Mouse (Mus musculus) gastrocnemius, adult 8-10 months (tissue): ENCODE measurements around the gene Usp34. TPM values are rescaled to one million over a fixed set of nuclear protein-coding genes. Genes with fewer than 3 reads are reported as not detected.
"Not testable (repeated sequence)": the region's sequence is repeated elsewhere in the genome, so short reads cannot be mapped to it uniquely, and the experiment has no call there.

Experiments
- DNase-seq, 2 experiments: peaks; one replicate each; pipeline ENCODE4 v3.0.0; 2022; ENCODE audit warnings: low spot score in 2 of 2
- total RNA-seq, 4 experiments: library from RNA; stranded (reverse); gene quantifications; 2 replicates each; pipeline ENCODE4 v1.2.4; 2022

Gene Usp34
- total RNA-seq, 4 experiments from 2014 or later, result 37.3 to 53.5 (median 43.3) TPM

DNA sequence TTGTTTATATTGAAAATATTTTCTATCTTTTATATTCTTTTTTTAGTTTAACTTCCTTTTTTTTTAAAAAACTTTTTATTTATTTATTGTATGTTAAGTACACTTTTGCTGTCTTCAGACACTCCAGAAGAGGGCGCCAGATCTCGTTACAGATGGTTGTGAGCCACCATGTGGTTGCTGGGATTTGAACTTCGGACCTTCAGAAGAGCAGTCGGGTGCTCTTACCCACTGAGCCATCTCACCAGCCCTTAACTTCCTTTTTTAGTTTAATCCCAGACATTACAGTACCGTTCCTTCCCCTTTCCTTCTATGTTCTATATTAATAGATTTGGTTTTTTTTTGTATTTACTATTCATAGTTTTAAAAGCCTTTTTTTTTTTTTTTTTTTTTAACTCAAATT is 50.5 kb downstream of the Usp34 start:
- DNase-seq, result not testable (repeated sequence)

DNA sequence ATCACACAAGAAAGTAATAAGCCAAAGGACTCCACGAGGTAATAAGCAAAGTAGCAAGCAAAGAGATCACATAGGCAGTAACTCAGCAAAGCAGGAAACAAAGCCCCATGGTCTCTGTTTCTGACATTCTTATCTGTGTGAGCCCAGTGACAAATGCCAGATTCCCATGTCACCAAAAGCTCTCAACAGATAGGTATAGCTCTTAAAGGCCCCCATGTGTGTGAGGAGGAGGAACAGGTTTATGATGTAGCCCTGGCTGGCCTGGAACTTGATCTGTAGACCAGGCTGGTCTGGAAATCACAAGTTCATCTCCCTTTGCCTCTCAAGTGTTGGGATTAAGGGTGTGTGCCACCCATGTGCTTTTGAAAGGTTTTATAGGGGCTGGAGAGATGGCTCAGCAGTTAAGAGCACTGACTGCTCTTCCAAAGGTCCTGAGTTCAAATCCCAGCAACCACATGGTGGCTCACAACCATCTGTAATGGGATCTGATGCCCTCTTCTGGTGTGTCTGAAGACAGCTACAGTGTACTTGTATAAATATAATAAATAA is 53.1 kb downstream of the Usp34 start:
- DNase-seq, result not testable (repeated sequence)

DNA sequence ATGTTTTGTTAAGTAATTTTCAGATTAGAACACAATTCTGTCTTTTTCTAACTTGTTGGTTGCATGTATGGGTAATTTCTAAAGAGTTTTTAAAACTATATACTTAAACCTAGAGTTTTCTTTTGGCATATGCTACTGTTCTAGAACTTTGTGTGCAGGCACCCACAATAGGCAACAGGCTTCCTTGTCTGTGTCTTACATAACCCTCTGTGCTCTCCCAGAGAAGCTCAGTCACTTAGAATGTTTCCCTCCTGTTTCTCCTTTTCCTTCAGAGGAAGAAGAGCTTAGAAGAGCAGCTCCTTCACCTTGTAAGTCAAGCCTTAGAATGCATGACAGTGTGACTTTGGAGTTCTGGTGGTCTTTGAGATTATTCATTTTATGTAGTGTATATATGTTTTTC is 55.6 kb downstream of the Usp34 start:
- no peak for DNase-seq

DNA sequence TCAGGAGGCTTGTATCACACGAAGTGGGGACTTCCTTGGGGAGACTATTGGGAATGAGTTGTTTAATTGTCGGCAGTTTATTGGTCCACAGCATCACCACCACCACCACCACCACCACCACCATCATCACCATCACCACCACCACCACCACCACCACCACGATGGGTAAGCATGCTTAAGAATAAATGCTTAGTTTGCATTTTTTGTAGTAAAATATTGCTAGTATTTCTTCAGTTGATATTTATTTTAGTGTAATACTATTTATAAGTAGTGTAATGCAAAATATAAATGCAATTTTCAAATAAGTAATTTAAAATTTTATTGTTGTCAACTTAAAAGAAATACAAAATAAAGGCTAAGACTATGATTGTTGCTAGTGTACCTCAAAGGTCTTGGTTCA is 57.7 kb downstream of the Usp34 start:
- no peak for DNase-seq

DNA sequence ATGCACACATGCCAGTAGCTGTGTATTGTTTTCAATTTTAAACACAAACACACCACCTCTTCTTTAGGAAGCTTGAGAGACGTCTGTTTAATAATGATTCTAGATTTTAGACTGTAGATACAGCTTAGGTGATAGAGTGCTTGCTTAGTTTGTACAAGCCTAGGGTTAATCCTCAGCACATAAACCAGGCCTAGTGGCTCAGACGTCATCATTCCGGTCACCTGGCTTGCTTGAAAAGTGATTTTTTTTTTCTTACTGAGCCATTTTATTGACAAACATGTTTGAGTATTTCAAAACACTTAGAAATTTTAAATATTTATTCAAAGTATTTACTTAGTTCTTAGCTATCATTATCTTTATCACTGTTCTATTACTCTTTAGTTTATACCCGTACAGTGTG is 65.3 kb downstream of the Usp34 start:
- no peak for DNase-seq

DNA sequence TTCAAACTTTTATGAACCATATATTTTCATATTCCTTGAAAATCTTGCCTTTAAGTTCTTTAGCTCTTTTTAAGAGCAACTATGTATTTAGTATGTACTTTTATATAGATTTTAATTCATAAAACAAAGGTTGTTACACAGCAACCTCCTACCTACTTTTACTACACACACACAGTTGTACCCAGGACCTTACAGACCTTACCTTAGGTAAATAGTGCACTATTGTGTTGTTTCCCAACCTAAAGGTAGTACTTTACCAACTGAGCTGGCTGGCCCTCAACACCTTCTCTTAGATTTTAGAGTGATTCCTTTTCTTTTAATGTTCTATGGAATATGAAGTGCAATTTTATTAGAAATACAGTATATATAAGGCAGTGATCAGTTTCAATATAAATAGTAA is 65.8 kb downstream of the Usp34 start:
- no peak for DNase-seq

DNA sequence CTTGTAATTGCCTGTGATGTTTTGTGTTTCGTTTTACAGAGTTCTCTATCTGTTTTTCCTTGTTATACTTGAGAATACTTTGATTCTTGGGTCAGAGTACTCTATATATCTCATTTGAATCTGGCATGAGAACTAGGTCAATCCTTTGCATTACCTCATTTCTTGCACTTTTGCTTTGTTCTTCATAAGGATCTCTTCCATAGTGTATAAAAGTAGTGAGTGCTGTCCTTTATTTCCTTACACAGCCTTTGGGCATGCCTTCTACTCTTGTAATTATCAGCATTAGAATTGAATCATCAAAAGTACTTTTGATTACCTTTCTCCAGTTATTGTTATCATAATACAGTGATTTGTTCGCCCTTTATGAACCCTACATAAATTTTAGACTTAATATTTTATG is 73.4 kb downstream of the Usp34 start:
- no peak for DNase-seq

DNA sequence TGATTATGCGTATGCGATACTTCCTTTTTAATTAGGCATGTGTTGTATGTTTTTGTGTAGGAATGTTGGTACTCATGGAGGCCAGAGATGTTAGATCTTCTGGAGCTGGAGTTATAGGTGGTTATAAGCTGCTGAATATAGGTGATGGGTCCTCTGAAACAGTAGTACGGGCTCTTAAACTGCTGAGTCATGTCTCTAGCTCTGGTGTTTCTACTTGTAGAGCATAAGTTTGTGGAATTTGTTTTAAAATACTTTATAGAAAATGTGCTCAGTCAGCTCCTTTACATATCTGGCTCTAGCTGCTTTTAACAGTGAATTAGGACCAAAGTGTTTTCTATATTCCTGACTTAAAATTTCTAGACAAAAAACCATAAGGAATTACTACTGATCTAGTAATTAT is 73.9 kb downstream of the Usp34 start:
- no peak for DNase-seq

DNA sequence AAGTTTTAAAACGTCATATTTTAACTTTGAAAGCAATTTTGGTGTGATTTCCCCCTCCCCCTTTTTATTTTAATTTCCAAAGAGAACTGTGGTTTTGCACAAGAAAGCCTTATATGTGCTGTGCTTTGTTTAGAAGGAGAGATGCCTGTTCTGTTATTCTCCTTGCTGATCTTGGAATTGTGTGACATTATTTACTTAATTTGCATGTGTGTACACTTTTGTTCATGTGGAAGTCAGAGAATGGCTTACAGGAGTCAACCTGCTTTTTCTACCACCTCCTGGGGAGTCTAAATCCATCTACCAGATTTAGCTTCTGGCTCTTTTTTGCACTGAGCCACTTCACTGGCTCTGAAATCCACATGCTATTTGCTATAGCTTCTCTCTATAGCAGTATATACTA is 76.1 kb downstream of the Usp34 start:
- no peak for DNase-seq

DNA sequence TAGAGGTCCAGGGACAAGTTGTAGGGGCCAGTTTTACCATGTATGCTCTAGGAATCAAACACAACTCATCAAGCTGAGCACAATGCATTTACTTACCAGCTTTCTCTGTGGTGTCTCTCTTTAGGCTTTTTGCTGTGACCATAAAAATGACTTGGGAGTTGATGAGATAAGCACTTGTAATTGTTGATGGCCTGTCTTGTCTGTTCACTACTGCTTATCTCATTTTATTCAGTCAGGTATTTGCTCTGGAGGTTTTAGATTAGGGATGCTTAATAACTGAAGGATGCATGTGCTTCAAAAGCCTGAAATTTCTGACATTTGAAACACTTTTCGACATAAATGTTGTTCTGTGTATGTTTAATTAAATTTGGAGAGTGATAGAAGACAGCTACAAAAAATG is 83.0 kb downstream of the Usp34 start:
- DNase-seq, result no peak

DNA sequence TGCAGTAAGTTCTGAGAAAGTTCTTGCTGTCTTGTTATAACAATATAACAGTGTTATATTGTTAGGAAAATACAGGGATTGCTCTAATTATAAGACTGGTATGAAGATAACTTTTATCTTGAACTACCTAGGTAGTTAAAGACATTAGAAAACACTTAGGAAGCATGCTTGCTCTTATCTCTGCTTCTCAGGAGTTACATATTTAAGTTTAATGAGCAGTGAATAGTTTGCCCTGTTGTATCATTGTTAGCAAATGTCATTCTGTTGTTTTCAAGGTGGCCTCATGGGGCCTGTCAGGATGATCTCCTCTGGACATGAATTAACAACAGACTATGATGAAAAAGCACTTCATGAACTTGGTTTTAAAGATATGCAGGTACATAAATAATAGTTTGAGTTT is 85.9 kb downstream of the Usp34 start:
- no peak for DNase-seq

DNA sequence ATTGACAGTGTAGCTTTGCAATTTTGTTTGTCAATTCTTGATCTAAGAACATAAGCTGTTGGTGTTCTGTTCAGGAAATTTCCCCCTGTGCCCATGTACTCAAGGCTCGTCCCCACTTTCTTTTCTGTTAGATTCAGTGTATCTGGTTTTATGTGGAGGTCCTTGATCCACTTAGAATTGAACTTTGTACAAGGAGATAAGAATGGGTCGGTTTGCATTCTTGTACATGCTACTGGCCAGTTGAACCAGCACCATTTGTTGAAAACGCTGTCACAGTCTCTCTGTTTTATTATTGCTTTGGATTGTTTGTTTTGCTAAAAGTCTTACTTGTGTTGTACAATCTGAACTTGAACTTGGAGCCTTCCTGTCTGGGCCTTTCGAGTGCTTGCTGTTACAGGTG is 89.9 kb downstream of the Usp34 start:
- no peak for DNase-seq

DNA sequence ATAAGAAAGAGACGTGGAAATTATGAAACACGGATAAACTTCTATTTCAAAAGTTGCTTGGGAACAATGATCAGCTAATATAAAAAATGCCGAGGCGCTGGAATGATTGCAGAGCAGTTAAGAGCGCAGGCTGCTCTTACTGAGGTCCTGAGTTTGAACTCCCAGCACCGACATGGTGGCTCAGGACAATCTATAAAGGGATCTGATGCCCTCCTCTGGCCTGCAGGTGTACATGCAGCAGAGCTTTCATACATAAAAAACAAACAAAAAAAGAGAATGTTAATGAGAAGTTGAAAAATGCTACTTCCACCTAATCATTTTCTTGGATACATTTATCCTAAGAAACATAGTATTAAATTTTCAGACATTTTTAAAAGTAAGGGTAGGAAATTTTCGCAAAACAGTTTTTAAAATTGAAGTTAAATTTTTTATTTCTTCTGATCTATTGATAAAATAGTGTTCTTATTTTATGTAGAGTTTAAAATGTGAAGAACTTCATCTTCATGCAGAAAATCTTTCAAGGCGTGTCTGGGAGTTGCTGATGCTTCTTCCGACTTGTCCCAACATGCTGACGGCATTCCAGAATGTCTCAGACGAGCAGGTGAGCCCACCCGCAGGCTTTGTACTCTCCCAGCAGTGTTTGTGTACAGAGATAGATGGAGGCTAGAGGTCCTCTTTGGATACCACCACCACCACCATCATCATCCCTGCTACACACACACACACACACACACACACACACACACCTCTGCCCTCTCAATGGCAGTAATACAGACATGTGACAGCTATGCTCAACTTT is 94.5 kb downstream of the Usp34 start:
- no peak for DNase-seq

DNA sequence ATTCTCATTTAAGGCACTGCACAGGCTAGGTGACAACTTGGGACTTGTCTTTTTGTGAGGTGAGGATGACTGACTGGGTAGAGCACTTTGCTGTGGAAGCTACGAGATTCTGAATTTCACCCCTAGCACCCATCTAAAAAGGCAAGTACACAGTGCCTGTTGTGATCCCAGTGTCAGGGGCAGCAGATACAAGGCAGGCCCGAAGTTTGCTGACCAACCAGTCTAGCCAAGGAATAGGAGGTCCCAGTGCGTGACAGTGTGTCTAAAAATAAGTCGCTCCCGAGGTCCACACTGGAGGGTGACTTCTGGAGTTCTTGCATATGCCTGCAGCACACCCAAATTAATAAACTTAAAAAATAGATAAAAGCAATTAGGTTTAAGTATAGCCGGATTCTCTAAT is 121.6 kb downstream of the Usp34 start:
- DNase-seq, result no peak

DNA sequence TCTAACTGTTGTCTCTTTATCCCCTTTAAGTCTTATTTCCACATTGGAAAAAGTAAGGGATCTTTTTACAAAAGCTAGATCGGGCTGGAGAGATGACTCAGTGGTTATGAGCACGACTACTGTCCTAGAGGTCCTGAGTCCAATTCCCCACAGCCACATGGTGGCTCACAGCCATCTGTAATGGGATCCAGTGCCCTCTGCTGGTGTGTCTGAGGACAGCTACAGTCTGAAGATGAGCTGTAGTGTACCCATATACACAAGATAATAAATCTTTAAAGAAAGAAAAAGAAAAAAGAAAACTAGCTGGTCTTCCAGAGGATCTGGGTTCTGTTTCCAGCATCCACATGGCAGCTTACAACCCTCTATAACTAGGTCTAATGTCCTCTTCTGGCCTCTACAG is 123.3 kb downstream of the Usp34 start:
- no peak for DNase-seq

DNA sequence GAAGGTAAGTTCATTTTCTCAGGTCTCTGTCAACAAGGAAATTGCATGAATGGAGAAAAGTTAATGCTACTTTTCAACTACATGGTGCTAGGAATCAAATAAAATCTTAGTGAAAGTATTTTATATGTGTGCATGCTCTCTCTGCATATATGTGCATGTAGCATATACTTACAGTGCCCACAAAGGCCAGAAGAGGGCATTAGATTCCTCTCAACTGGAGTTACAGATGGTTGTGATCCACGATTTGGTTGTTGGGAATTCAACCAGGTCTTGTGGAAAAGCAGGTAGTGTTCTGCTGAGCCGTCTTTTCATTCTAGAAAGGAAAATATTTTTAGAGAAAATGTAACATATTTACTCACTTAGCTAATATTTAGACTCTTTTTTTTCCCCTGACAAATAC is 129.4 kb downstream of the Usp34 start:
- no peak for DNase-seq

DNA sequence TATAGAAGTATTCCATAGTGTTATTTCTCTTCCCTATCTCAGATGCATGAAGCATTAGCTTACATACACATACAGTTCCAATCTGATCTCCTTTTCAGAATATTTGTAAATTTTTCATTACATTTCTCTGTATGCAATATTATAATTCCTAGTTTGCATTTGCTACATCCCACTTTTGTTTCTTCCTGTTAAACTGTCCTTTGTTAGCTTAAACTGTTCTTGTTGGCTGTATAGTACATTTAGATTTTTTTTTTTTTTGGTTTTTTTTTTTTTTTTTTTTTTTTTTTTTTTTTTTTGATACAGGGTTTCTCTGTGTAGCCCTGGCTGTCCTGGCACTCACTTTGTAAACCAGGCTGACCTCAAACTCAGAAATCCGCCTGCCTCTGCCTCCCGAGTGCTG is 159.2 kb downstream of the Usp34 start:
- not testable (repeated sequence) for DNase-seq

DNA sequence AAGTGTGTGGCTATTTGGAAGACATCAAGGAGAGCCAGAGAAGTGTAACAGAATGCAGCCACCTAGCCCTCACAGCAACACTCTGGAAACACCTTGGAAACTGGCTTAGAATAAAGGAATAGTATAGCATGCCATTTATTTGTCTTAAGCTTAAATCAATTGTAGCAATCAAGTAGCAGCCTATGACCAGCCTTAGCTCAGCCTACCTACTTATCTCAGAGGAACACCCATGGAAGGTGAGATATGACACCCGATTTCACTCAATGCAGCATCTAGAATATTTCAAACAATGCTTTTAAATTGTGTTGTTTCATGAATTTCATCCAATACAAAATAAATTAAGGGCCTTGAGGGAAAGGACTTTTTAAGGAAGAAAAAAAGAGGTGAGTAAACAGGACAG is 183.3 kb downstream of the Usp34 start:
- DNase-seq, result no peak

DNA sequence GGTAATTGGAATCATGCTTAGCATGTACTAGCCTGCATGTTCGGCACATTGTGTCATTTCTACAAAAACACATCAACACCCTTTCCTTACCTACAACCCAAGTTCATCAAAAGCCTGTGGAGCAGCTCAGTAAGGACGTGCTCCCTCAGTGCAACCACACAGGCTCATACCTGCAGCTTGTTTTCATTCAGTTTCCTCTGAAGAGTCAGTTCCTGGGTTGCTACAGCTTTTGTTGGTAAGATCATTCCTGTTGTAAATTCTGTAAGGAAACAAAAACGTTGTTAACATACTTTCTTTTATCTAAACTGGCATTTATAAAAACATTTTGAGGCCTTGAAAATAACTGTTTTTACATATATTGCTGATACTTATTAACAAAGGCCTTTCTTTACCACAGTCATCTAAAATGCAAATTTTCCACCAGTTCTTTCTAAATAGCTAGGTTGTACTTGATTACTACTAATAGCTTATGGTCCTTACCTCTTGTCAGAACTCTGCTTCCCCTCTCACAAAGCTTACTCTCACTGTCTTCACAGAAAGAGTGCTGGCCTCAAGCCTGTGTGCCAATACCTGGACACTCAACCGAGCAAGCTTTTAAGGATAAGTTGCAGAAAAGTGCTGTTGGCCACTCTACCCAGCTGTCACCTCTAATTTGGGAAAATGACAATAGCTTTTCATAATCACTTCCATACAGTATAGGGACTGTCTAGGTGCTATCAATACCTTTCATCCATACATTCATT is 185.5 kb downstream of the Usp34 start:
- DNase-seq, result no peak

DNA sequence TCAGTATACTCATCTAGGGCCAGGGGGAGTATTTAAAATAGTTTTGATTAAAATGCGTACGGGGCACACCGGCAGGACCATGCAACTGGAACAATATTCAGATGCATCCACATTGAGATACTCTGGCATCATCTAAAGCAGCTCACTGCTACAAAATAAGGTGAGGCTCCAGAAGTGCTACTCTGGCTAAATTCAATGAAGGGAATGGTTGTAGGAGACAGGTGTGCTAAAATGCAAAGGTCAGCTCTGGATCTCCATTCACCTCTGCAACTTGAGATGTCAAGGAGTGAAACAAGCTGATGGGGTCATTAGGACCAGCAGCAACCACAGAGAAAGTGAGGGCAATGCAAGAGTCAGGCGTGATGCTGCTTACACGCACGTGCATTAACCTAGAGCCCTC is 188.5 kb downstream of the Usp34 start:
- no peak for DNase-seq

DNA sequence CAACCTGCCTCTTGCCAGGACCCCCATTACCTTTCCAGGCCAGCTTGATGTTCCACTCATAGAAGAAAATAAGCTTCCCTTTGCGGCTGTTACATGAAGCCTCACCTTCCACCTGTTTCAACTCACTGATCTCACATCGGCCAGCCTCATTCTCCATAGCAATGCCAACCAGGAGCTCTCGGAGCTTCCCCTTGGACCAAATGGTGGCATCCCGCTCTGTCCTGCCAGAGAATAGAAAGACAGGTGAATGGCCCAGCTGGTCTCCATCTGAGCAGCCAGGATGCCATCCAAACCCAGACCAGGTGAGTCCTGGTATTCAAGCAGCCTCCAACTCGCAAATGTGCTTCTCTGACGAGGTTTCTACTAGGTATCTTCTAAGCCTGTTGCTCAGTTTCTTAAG is 190.0 kb downstream of the Usp34 start:
- no peak for DNase-seq

DNA sequence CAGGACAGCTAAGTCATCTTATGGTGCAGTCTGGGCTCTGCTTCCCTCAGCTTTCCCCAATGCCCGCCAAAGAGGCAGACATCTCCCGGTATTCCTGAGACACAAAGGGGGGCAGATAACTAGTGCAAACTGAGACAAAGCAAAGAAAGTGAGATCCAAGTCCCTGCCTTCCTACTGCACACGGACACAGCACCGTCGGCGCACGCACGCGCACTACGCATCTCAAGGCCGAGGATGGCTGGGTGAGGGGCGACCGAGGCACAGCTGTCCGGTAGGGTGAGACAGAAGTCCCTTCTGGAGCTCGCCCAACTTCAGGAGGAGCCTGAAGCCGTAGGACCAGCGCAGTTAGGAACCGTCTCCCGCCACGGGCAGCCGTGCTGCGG is 190.6 kb downstream of the Usp34 start:
- peak in 1 of 2 experiments; percentile 62 for DNase-seq
